Mouse (Mus musculus) lung, embryonic 14.5 days (tissue): ENCODE results near the gene Commd6. TPM values are rescaled to one million over a fixed set of nuclear protein-coding genes. Genes with fewer than 3 reads are reported as not detected.

Experiments used
- ATAC-seq: fragments of 200-750 bp; cut with Nextera tagmentation; 2 replicates; pipeline ENCODE4 v1.8.0; 2017; ENCODE audit warnings: mild to moderate bottlenecking, moderate TSS enrichment, moderate library complexity; ENCODE audit not compliant: insufficient read depth
- DNase-seq: peaks from one replicate; pipeline ENCODE4 v3.0.0-alpha.2; 2015
- H3K27ac ChIP-seq: fragments of 300-500 bp; sonication (generic); 2 replicates; pipeline ENCODE4 v1.5.1; 2014; ENCODE audit warnings: low read depth, mild to moderate bottlenecking, moderate library complexity
- H3K27me3 ChIP-seq: fragments of 300-500 bp; sonication (generic); 2 replicates; pipeline ENCODE4 v1.6.1; 2014; ENCODE audit warnings: low read length, control low read depth; ENCODE audit not compliant: insufficient read depth
- H3K36me3 ChIP-seq: fragments of 300-500 bp; sonication (generic); 2 replicates; pipeline ENCODE4 v1.6.1; 2014; ENCODE audit warnings: control low read depth; ENCODE audit not compliant: insufficient read depth
- H3K4me1 ChIP-seq: fragments of 300-500 bp; sonication (generic); 2 replicates; pipeline ENCODE4 v1.6.1; 2014; ENCODE audit warnings: antibody characterized with exemption, control low read depth; ENCODE audit not compliant: insufficient read depth
- H3K4me2 ChIP-seq: fragments of 300-500 bp; sonication (generic); 2 replicates; pipeline ENCODE4 v1.6.1; 2014; ENCODE audit warnings: mild to moderate bottlenecking
- H3K4me3 ChIP-seq: fragments of 300-500 bp; sonication (generic); 2 replicates; pipeline ENCODE4 v1.5.1; 2014; ENCODE audit warnings: low read depth, low read length
- H3K9ac ChIP-seq: fragments of 300-500 bp; sonication (generic); 2 replicates; pipeline ENCODE4 v1.6.1; 2014
- H3K9me3 ChIP-seq: fragments of 300-500 bp; sonication (generic); 2 replicates; pipeline ENCODE4 v1.6.1; 2016; ENCODE audit warnings: low read depth, low read length, control low read depth
- CTCF ChIP-seq: IDR thresholded peaks from 2 replicates; pipeline ENCODE4 v1.5.1; 2016; ENCODE audit warnings: antibody characterized with exemption, low read depth
- WGBS: fragments of 180-500 bp; shearing (Covaris S2); extraction: QIAGEN DNeasy Blood & Tissue Kit; methylation state at CpG from one replicate; pipeline ENCODE4 v1.1.7; 2014; 5-methylcytosine and 5-hydroxymethylcytosine counted together
- polyA plus RNA-seq: library from polyadenylated mRNA; unstranded; fragments of >200 nt; fragmentation: Nextera tagmentation; extraction: Ambion mirVana; gene quantifications from 2 replicates; pipeline ENCODE4 v1.2.1, GENCODE M21; 2014

Commd6 gene
- polyA plus RNA-seq, 1 experiment from 2014 or later: 75.3 TPM

DNA sequence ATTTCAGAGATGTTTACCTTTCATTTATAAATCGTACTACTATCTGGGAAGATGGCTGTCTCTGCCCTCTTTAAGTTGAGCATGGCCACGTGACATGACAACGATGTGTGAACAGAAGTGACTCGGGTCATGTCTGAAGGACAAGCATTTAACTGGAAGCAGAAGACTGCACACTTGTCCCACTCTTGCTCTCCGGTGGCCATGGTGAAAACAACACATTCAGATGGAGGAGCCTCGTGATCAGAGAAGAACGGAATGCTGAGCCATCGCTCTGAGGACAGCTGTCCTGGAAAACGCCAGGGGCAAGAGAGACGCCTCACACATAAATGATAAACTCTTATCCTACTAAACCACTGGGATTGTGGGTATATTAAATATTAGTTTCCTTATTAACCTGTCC, 29.8 kb downstream of the Commd6 start:
- no peak for TF ChIP-seq CTCF

DNA sequence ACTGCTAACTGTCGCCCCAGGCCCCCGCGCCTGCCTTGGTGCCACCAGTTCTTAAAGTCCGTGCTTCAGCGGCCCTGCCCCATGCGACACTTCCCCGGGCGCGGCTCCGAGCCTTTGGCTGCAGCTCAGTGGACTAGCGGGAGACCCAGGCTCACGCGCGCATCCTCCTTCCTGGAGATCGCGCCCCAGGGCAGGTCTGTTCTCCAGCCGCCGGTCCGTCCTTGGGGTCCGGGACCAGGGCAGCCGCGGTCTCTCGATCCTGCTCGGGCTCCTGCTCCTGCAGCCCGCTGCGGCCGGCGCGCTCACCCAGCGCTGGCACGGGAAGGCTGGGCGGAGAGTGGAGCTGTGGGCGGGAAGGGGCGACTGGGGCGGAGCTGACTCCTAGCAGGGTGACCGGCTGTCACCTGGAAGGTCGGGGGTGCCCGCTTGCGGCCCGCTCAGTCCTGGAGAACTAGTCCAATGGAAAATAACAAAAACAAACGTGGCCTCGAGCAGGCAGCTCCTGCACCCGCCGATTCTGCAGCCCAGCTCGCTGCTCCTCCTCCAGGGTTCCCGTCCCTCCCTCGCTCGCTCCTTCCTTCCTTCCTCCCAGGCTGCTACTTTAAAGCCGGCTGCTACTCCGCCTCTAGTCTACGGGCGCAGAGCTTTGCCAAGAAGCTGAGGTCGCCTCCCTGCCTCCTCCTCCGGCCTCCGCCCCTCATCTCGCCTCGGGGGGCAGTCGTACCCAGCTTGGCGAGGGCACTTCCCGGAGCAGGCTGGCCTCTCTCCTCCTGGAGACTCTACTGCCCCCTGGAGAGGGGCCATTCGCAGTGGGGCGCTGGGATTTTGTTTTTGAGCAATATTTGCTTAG, 31.7 kb downstream of the Commd6 start, which contains the start of gene Tbc1d4:
Gene Tbc1d4, minus strand, starts transcription at position 673 of the 850 bp plus-strand sequence.
- WGBS: under 1% methylated on average over 62 of the region's 62 CpGs

More for the DNA sequence above, 29.8 kb downstream of the Commd6 start:
- Histone ChIP-seq H3K9me3 (no peaks in the 10 kb centered on the region), H3K4me1 (no peaks in the 10 kb centered on the region), H3K4me3 (no peak overlapping the region), H3K36me3 (no peaks in the 10 kb centered on the region), H3K27ac (no peak overlapping the region), H3K27me3 (no peaks in the 10 kb centered on the region), H3K9ac (no peak overlapping the region), H3K4me2 (no peak overlapping the region)
- DNase-seq: no peak
- no peak for ATAC-seq
- 65% methylated on average over 10 of the region's 10 CpGs for WGBS

DNA sequence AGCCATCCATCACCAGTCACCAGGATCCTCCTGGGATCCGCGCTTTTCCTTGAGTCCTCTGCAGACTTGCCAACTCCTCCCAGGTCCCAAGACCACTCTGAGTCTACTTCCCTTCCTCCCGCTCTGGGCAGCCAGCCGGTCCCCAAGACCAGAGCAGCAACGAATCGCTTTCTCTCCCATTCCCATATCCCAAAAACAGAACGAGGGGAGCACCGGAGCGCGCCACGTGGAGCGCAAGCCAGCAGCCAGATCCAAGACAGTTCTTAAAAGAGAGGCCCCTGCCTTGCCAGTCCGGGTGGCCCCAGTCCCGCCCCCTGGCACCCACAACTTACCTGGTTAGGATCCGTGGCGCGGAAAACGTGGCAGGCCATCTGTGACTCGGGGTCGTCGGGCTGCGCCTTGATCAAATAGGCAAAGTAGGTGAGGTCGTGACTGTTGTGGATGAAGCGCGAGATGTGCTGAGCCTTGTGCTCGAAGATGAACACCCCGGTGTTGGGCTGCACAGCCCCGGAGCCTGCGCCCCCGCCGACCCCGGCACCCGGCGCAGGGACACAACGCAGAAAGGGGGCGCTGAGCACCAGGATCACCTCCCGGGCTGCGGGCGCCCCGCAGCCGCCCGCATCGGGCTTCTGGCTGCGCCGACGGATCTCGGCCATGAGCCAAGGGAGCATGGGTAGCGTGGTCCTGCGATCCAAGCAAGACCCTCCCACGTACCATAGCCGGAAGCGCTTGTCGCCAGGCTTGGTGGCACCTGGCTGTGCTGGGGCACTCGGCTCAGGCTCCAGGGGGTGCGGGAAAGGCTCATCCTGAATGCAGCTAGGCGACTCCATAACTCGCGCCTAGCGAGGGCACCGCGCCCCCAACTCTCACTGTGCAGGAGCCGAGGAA, 32.6 kb downstream of the Commd6 start:
- peak; percentile 55 for ATAC-seq
- Histone ChIP-seq H3K4me3 (peak overlapping the region; percentile 77), H3K27ac (peak overlapping the region; percentile 63), H3K27me3 (no peaks in the 10 kb centered on the region), H3K4me2 (peak overlapping the region; percentile 99), H3K36me3 (no peaks in the 10 kb centered on the region), H3K9ac (peak overlapping the region; percentile 78), H3K4me1 (no peaks in the 10 kb centered on the region), H3K9me3 (no peaks in the 10 kb centered on the region)
- no peak for TF ChIP-seq CTCF
- under 1% methylated on average over 60 of the region's 62 CpGs for WGBS
- DNase-seq: peak; percentile 54

More for the DNA sequence above, 31.7 kb downstream of the Commd6 start, which contains the start of gene Tbc1d4:
- ATAC-seq: peak; percentile 94
- Histone ChIP-seq H3K36me3 (no peaks in the 10 kb centered on the region), H3K9me3 (no peaks in the 10 kb centered on the region), H3K9ac (peak within 1 kb of the TSS; percentile 78), H3K4me2 (peak within 1 kb of the TSS; percentile 99), H3K4me1 (no peaks in the 10 kb centered on the region), H3K4me3 (peak within 1 kb of the TSS; percentile 77), H3K27ac (peak within 1 kb of the TSS; percentile 63), H3K27me3 (no peaks in the 10 kb centered on the region)
- peak; percentile 91 for DNase-seq
- TF ChIP-seq CTCF: peak; percentile 85

DNA sequence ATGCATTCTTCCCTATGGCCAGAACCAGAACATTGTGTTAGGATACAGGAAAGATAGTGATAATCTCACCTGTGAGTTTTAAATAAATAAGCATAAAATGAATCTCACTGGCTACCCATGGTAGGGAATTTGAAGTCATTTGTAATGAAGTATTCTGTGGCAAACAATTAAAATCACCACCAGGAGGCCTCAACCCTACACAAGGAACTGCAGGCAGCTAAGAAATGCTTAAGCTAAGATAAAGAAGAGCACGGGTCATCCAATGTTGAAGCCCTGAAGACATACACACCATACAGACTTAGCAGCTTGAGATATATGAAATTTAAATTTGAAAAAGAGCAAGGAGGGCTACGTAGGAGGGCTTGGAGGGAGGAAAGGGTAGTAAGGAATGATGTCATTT, 34.6 kb downstream of the Commd6 start:
- no peaks in the 10 kb centered on the region for H3K27me3 ChIP-seq
- no peak overlapping the region for H3K4me2 ChIP-seq
- H3K9me3 ChIP-seq: no peaks in the 10 kb centered on the region
- WGBS: 67% methylated on average over 2 of the region's 2 CpGs
- H3K9ac ChIP-seq: no peak overlapping the region
- no peaks in the 10 kb centered on the region for H3K4me1 ChIP-seq
- DNase-seq (peak; percentile 36), ATAC-seq (no peak)
- no peak overlapping the region for H3K27ac ChIP-seq
- TF ChIP-seq CTCF: peak; percentile 51
- no peak overlapping the region for H3K4me3 ChIP-seq
- H3K36me3 ChIP-seq: no peaks in the 10 kb centered on the region

DNA sequence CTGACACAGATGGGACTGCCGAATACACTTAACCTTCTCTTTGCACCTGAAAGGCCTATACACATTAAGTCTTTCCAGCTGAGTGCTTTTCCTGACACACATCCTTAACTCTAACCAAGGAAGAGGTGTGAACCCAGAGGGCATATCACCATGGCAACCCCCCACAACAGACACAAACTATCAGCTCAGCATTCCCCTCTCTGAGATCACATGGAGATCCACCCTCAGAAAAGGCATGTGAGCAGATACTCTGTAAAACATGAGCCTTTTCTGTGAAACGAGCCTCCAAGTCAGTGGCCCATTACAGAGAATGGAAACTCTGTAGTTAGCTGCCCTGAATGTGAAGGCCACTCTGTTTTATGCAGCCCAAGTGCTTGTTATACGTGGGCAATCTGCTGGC, 37.6 kb downstream of the Commd6 start:
- Histone ChIP-seq H3K9ac (no peak overlapping the region), H3K9me3 (no peaks in the 10 kb centered on the region), H3K27me3 (no peaks in the 10 kb centered on the region), H3K4me2 (no peak overlapping the region), H3K4me1 (no peaks in the 10 kb centered on the region), H3K36me3 (no peaks in the 10 kb centered on the region), H3K4me3 (no peak overlapping the region), H3K27ac (no peak overlapping the region)
- DNase-seq (no peak), ATAC-seq (no peak)
- no peak for TF ChIP-seq CTCF
- 58% methylated on average over 3 of the region's 3 CpGs for WGBS

DNA sequence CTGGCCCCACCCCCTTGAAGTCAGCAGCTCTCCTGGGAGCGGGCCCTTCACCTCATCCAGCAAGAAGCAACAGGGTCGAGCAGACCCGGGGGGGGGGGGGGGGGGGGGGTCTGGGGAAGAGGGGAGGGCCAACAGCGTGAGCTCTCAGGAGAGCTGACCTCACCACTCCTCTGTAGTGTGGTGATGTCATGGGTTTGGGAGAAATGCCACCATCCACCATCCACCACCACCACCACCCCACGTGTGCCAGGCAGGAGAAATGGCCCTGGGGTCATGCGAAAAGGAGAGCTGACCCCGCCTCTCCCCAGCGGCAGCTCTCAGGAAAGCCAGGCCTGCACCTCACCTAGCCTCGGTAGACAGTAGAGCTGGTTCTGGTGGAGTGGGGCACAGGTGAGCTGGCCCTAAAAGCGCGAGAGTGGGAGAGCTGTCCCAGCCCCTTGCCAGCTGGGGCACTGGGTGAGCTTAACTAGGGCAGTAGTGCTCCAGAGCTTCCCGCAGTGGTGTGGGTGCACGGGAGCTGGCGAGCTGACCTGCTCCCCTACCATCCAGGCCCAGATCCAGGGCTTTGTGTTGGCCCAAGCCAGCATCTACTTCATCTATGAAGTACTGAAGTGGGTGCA, 43.3 kb downstream of the Commd6 start:
- Histone ChIP-seq H3K36me3 (no peaks in the 10 kb centered on the region), H3K9ac (no peak overlapping the region), H3K27ac (no peak overlapping the region), H3K9me3 (no peaks in the 10 kb centered on the region), H3K4me3 (no peak overlapping the region), H3K27me3 (no peaks in the 10 kb centered on the region), H3K4me1 (no peaks in the 10 kb centered on the region), H3K4me2 (no peak overlapping the region)
- ATAC-seq: peak; percentile 26; the same call in 1 of the 2 replicates
- no peak for TF ChIP-seq CTCF
- WGBS: 82% methylated on average over 12 of the region's 14 CpGs
- DNase-seq: no peak
